Mouse (Mus musculus) gastrocnemius, adult 2 months (tissue): ENCODE data around the gene Eif4a1. TPM values are rescaled to one million over a fixed set of nuclear protein-coding genes. Genes with fewer than 3 reads are reported as not detected.

Experiments
- DNase-seq: peaks from one replicate; pipeline ENCODE4 v3.0.0; 2022
- H3K27ac ChIP-seq: fragments of 200-600 bp; 2 replicates; pipeline ENCODE4 v1.8.1; 2022; ENCODE audit warnings: mild to moderate bottlenecking
- H3K4me3 ChIP-seq: fragments of 200-600 bp; 2 replicates; pipeline ENCODE4 v1.8.1; 2022; ENCODE audit warnings: mild to moderate bottlenecking, moderate library complexity
- CTCF ChIP-seq: fragments of 200-600 bp; IDR thresholded peaks from 2 replicates; pipeline ENCODE4 v1.8.1; 2022; ENCODE audit warnings: antibody characterized with exemption, mild to moderate bottlenecking, moderate library complexity
- intact Hi-C: fragments of 180-260 bp; cut with DNase I; formaldehyde crosslinking; loops from one replicate; pipeline ENCODE4 v1.15.1; 2025
- long read RNA-seq, 2 experiments: library from polyadenylated mRNA; stranded (forward); transcript quantifications; one replicate each; pipeline ENCODE4 v2.0.0; 2021
- total RNA-seq, 2 experiments: library from RNA; stranded (reverse); gene quantifications; 2 replicates each; pipeline ENCODE4 v1.2.3; 2021

Gene Eif4a1
- total RNA-seq = 10 to 100 TPM; 98.0 to 98.5 TPM
- long read RNA-seq, experiment 1, transcript Eif4a1-213 (11 exons, 1,774 nt) = major isoform, 49 of 60 reads
- long read RNA-seq, experiment 1, partial matches to known transcripts = 8 of 60 reads
- long read RNA-seq, experiment 1, other reads (novel, unspliced or antisense) = 2 of 60 reads
- long read RNA-seq, experiment 2, transcript Eif4a1-213 (11 exons, 1,774 nt) = major isoform, 50 of 55 reads
- long read RNA-seq, experiment 2, partial matches to known transcripts = 0 of 55 reads
- long read RNA-seq, experiment 2, other reads (novel, unspliced or antisense) = 5 of 55 reads

DNA sequence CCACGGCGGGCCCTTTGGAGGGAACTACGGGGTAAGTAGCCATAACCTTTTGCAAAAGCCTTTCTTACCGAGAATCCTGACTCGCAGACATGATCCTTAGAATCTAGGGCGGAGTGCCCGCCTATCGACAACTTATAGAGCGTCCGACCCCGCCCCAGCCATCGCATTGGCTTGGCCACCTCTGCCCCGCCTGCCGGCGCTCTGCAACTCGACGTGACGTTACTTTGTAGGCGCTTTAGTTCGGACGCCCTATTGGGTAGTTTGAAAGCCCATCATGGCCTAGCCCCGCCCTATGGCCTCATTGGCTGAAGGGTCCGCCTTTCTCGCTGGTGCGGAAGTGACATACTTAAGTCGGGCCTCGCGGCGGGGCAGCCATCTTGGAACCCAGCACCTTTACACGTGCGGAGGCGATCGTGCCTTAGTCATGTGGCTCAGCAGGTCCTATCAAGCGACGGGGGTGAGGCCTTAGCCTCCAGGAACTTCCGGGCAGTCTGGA is at the start of gene Eif4a1:
Eif4a1 (minus strand) TSS at position 213 of the 496 bp plus-strand sequence.
- peak; percentile 99 for DNase-seq
- H3K4me3 ChIP-seq = peak within 1 kb of the TSS; percentile 100
- H3K27ac ChIP-seq = peak within 1 kb of the TSS; percentile 97
- TF ChIP-seq CTCF = no peak
- intact Hi-C loops = no loop called here

DNA sequence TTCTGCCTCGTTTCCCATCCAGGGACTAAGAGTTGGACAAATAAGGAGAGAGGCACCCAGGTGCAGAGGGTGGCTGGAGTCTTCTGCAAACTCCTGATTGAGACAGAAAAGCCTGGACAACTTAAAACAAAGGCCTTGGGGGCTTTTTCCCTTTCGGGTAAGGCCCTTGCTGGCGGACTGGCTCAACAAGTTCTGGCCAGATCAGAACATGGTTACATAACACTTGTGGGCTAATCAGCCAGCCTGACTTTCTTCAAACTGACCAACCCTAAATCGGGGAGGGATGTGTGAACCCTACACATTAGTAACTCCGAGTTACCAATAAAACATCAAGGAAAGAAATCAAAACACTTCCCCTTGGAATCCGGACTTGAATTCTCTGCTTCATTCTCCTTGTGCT is 48.6 kb upstream of the Eif4a1 start:
- no peak for DNase-seq
- TF ChIP-seq CTCF = no peak
- no peak overlapping the region for H3K27ac ChIP-seq
- H3K4me3 ChIP-seq = no peak overlapping the region
- intact Hi-C loops = no loop called here

DNA sequence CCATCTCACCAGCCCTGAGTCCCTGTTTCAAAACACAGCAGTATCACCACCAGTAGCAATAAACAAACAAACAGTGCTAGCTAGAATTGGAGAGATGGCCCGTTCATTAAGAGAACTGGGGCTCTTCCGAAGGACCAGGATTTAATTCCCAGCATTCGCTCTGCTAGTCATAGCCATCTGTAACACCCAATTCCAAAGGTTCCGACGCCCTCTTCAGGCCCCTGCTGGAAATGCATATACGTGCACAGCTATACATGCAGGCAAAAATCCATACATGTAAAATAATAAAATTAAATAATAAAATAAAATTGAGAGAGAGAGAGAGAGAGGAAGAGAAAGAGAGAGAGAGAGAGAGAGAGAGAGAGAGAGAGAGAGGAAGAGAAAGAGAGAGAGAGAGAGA is 47.2 kb upstream of the Eif4a1 start:
- DNase-seq = no peak
- intact Hi-C loops = no loop called here
- Histone ChIP-seq H3K27ac (no peak overlapping the region), H3K4me3 (no peak overlapping the region)
- TF ChIP-seq CTCF = peak; percentile 20; the same call in 1 of the 2 replicates

DNA sequence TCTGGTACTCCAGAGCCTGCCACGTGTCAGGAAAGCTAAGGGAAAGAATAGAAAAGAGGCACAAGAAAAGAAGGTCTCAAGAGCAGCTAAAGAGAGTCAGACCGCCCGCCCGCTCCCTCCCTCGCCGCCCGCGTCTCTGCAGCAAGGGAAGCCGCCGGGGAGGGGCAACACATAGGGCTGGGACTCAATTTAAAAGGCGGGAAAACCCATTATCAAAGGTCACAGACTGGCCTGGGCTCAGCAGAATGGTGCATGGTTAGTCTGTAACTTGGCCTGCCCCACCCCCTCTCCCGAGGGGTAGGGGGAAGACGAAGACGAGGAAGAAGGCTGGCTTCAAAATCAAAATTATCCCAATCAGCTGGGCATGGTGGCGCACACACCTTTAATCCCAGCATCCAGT is 46.4 kb upstream of the Eif4a1 start:
- TF ChIP-seq CTCF = no peak
- intact Hi-C loops = no loop called here
- DNase-seq = no peak
- Histone ChIP-seq H3K4me3 (no peak overlapping the region), H3K27ac (no peak overlapping the region)

DNA sequence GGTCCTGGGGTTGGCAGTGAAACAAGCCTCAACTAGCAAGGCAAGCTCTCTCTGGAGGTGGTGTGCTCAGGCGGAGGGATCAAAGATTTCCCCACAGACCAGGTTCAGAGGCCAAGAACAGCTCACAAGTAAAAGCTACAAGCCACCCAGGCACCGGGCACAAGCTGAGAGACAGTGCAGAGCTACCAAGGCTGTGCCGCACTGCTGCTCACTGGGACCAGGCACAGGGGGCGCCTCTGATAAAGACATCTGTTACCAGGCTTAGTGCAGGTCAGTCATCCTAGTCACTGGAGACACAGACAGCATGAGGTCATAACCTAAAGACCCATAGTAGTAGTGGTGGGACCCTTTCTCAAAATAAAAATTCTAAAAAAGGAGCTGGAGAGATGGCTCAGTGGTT is 44.7 kb upstream of the Eif4a1 start:
- no peak for DNase-seq
- H3K4me3 ChIP-seq = no peak overlapping the region
- intact Hi-C loops = no loop called here
- TF ChIP-seq CTCF = no peak
- no peak overlapping the region for H3K27ac ChIP-seq

DNA sequence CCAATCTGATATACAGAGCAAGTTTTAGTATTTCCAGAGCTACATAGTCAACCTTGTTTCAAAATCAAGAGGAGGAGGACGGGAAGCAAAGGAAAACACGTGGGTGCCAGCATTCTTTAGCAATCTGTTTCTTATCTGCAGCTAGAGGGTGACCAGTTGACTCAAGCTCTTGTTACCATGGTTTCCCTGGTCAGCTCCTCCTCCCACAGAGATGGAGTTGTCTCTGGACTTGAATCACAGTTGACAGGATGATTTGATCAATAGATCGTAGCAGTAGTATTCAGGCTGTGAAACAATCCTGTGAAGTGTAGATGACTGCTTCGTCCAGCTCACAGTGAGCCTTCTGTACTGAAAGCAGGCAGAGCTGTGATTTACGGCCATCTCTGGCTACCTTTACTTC is 43.7 kb upstream of the Eif4a1 start:
- DNase-seq = no peak
- 0 out of 2 replicates have a peak overlapping the region, but pooled peaks have one; percentile 12 for H3K27ac ChIP-seq
- intact Hi-C loops = loop anchor here (1.0 kb wide), 1 partner anchor 34 kb away; the partner anchor contains the start of gene Senp3
- no peak for TF ChIP-seq CTCF
- no peak overlapping the region for H3K4me3 ChIP-seq

DNA sequence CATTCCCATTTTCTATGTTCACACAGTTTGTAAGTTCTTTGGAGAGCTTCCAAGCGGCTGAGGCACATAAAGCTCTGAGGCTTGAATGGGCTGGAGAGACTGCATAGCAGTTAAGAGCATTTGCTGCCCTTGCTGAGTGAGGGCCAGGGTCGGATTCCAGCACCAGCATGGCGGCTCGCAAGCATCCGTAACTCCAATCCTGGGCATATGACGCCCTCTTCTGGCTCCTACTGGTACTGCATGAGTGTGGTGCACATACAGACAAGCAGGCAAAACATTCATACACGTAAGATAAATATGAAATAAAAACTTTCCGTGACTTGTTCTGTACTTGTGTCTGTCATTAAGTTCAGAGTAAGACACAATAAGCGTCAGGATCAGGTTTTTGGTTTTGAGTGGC is 43.3 kb upstream of the Eif4a1 start:
- peak; percentile 76 for TF ChIP-seq CTCF
- intact Hi-C loops = loop anchor here (1.0 kb wide), 1 partner anchor 33 kb away; the partner anchor contains the start of gene Senp3
- DNase-seq = peak; percentile 54
- H3K4me3 ChIP-seq = no peak overlapping the region
- no peak overlapping the region for H3K27ac ChIP-seq

DNA sequence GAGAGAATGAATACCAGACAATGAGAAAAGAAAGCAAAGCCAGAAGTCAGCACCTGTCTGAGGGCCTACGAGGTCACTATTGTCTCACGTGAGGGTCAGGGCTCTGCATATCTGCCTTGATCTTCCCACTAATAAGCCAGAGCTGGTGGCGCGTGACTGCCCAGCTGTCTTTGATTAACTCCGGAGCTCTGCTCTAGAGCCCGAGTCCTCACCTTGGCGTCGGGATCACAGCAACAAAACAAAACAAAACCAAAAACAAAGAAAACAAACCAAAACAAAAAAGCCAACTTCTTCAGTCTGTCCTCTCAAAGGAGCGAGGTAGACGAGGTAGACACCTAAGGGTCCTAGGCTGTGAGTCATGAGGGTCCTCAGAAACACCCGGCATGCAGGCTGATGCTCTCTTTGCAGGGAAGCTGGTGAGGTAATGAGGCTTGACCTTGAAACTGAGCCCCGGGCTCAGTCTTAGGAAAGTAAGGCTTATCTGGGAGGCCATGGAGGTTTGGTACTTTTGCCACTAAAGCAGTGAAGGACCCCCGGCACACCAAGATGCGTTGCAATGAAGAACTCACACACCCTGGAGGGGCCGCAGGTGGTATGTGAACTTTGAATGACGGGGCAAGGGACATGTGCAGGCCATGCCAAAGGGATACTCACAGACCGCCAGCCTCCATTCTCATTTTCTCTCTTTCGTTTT is 42.6 kb upstream of the Eif4a1 start:
- intact Hi-C loops = loop anchor here (1.0 kb wide), 1 partner anchor 32 kb away; the partner anchor contains the start of gene Senp3
- no peak for TF ChIP-seq CTCF
- DNase-seq = no peak
- H3K27ac ChIP-seq = peak overlapping the region; percentile 20; the same call in 1 of the 2 replicates
- no peak overlapping the region for H3K4me3 ChIP-seq

DNA sequence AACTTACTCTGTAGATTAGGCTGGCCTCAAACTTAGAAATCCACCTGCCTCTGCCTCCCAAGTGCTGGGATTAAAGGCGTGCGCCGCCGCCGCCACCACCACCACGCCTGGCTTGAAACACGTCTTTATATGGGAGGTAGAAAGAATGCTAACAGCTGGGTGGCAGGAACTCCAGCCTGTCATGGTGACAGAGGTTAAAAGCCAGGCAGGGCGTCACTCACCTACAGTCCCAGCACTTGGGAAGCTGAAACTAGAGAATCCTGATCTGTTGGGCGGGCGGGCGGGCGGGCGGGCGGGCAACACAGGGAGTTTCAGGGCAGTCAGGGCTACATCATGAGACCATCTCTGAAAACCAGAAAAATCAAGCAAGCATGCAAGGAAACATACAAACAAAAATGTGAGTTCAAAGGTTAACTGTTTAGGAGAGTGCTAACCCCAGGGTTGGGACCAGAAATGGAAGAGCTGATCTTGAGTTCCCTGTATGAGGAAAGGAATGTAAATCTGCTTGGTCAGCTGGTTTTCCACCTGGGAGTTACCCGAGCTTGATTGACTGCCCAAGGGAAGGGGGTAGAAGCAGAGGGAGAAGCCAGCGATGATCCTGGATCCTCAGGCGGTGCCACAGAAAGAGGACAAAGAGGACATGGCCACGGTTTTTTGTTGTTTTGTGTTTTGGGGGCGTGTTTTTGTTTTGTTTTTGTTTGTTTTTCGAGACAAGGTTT is 40.9 kb upstream of the Eif4a1 start:
- peak overlapping the region; percentile 59; the same call in 1 of the 2 replicates for H3K27ac ChIP-seq
- no peak for TF ChIP-seq CTCF
- no peak for DNase-seq
- H3K4me3 ChIP-seq = peak overlapping the region; percentile 50
- intact Hi-C loops = no loop called here

DNA sequence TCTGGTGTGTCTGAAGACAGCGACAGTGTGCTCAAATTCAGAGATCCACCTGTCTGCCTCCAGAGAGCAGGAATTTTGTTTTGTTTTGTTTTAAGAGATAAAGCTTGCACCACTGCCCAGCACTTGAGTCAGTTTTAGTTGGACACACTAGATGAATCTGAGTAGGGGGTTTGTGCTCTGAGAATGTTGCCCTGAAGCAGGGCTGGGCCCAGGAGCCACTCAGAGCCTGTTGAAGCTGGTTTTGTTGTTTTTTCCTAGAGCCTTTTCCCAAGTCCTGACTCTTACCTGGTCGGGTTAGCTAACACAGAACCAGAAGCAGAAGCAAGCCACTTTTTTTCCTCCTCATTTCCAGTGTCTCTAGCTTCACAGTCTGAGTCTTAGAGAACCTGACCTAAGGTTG is 38.9 kb upstream of the Eif4a1 start:
- no peak for DNase-seq
- H3K4me3 ChIP-seq = no peak overlapping the region
- no peak for TF ChIP-seq CTCF
- H3K27ac ChIP-seq = no peak overlapping the region
- intact Hi-C loops = no loop called here

DNA sequence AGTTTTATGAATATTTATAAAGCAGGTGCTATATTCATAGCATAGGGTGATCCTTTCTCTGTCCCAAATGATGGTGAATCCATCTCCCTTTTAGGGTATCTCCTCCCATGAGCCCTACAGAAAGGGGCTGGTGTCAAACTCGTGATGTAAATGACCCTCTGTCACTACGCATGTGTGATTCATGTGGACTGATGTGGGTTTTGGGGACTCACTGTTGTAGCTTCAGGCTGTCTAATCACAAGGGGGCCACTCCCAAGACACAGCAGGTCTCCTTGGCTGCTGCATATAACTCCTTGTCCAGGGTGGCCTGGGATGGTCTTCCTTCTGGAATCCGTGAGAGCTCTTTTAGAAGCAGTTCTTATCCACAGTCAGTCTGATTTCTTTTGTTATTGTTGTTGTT is 38.2 kb upstream of the Eif4a1 start:
- no peak overlapping the region for H3K4me3 ChIP-seq
- no peak for TF ChIP-seq CTCF
- H3K27ac ChIP-seq = no peak overlapping the region
- intact Hi-C loops = no loop called here
- no peak for DNase-seq

DNA sequence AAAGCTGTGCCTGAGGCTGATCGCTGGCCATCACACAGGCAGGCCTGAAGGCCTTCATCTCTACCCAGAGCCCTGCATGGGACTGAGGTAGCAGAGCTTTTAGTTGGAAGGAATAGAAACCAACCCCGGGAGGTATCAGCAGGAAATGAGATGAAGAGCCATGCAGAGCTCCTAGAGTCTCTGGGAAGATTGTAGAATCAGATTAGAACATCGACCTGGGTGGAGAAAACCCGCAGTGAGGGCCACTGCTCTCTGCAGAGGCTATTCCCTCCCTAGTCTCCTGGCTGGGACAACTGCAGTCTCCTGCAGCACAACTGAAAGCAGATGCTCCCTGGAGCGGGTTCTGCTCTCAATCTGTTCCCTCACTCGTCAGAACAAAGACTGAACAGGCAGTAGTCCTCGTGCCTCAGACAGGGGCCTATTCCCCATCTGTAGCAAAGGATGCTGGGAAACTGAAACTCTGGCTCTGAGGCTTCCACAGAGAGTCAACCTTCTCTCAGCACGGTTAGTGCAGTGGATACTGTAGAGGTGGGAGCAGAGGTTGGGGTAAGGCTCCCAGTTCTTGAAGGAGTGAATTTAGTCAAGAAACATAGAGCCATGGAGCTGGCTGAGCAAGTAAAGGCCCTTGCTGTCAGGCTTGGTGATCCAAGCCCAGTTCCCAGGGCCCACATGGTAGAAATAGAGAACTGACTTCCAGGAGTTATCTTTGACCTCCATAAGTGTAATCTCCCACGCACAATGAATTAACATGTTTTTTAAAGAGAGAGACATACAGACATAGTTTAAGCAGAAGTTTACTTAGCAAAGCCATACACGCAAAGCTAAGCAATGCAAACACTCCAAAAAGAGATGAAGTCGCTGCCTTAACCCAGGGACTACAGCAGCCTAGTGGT is 37.6 kb upstream of the Eif4a1 start:
- intact Hi-C loops = no loop called here
- no peak for DNase-seq
- no peak for TF ChIP-seq CTCF
- Histone ChIP-seq H3K4me3 (no peak overlapping the region), H3K27ac (no peak overlapping the region)
